Mouse (Mus musculus): ENCODE measurements around the gene Rab20.

GRCm38 (mm10) chr8:11476338-11477177, 2.0 kb downstream of the Rab20 start:
- no peak for TF ChIP-seq CTCF (conservative IDR thresholded peaks at IDR 0.05; ENCODE audit: low read length)
- no peak for TF ChIP-seq POU5F1 (IDR thresholded peaks at IDR 0.05; ENCODE audit: borderline replicate concordance, low read length)
